Mouse (Mus musculus) forebrain, embryonic 10.5 days (tissue): ENCODE measurements around the gene Mllt3. TPM values are rescaled to one million over a fixed set of nuclear protein-coding genes. Genes with fewer than 3 reads are reported as not detected.

Experiments
- DNase-seq: peaks from one replicate; pipeline ENCODE4 v3.0.0-alpha.2; 2017; ENCODE audit warnings: low spot score; ENCODE audit errors: extremely low spot score
- H3K27ac ChIP-seq: fragments of 300-500 bp; sonication (generic); 2 replicates; pipeline ENCODE4 v1.5.1; 2016; ENCODE audit warnings: mild to moderate bottlenecking
- H3K27me3 ChIP-seq: fragments of 300-500 bp; sonication (generic); 2 replicates; pipeline ENCODE4 v1.6.1; 2016; ENCODE audit warnings: mild to moderate bottlenecking; ENCODE audit not compliant: poor library complexity, severe bottlenecking
- H3K36me3 ChIP-seq: fragments of 300-500 bp; sonication (generic); replicated peaks from 2 replicates; pipeline ENCODE4 v1.6.1; 2016; ENCODE audit warnings: mild to moderate bottlenecking, moderate library complexity
- H3K4me1 ChIP-seq: fragments of 300-500 bp; sonication (generic); 2 replicates; pipeline ENCODE4 v1.6.1; 2016
- H3K4me3 ChIP-seq: fragments of 300-500 bp; sonication (generic); 2 replicates; pipeline ENCODE4 v1.5.1; 2016; ENCODE audit warnings: mild to moderate bottlenecking, moderate library complexity
- H3K9me3 ChIP-seq: fragments of 300-500 bp; sonication (generic); 2 replicates; pipeline ENCODE4 v1.6.1; 2016; ENCODE audit warnings: mild to moderate bottlenecking, moderate library complexity
- WGBS: fragments of 180-500 bp; shearing (Covaris S2); methylation state at CpG from one replicate; pipeline ENCODE4 v1.1.7; 2016; 5-methylcytosine and 5-hydroxymethylcytosine counted together
- polyA plus RNA-seq: library from polyadenylated mRNA; unstranded; fragments of >200 nt; fragmentation: Nextera tagmentation; extraction: Ambion mirVana; gene quantifications from 2 replicates; pipeline ENCODE4 v1.2.1, GENCODE M21; 2016

Mllt3 gene
- polyA plus RNA-seq, 1 experiment from 2014 or later: 55.6 TPM

- no peaks in the 10 kb centered on the region for H3K27me3 ChIP-seq
- no peaks in the 10 kb centered on the region for H3K9me3 ChIP-seq
- H3K27ac ChIP-seq: no peak overlapping the region
- WGBS: 94% methylated on average over 8 of the region's 8 CpGs
- DNase-seq: no peak
- H3K4me3 ChIP-seq: no peak overlapping the region
- H3K36me3 ChIP-seq: peaks cover 13% of the 10 kb centered on the region
- H3K4me1 ChIP-seq: peaks cover 17% of the 10 kb centered on the region
These were observed 102.6 kb downstream of the Mllt3 start for GRCm38 (mm10) chr4:87930356-87931245.

- no peaks in the 10 kb centered on the region for H3K9me3 ChIP-seq
- H3K27me3 ChIP-seq: no peaks in the 10 kb centered on the region
- H3K4me3 ChIP-seq: no peak overlapping the region
- WGBS: 77% methylated on average over 3 of the region's 3 CpGs
- peaks cover 14% of the 10 kb centered on the region for H3K4me1 ChIP-seq
- no peak for DNase-seq
- H3K27ac ChIP-seq: no peak overlapping the region
- H3K36me3 ChIP-seq: peaks cover 13% of the 10 kb centered on the region
These were observed 104.5 kb downstream of the Mllt3 start for GRCm38 (mm10) chr4:87928603-87929199.

GRCm38 (mm10) chr4:87927354-87927753 lies 105.8 kb downstream of the Mllt3 start:
- no peak for DNase-seq
- no peak overlapping the region for H3K27ac ChIP-seq

GRCm38 (mm10) chr4:87920664-87921063 lies 112.5 kb downstream of the Mllt3 start:
- H3K27ac ChIP-seq: no peak overlapping the region
- DNase-seq: no peak

More at GRCm38 (mm10) chr4:87927354-87927753, 105.8 kb downstream of the Mllt3 start:
- no peak overlapping the region for H3K4me3 ChIP-seq
- H3K27me3 ChIP-seq: no peaks in the 10 kb centered on the region
- peaks cover 13% of the 10 kb centered on the region for H3K4me1 ChIP-seq
- WGBS: 65% methylated on average over 10 of the region's 10 CpGs
- H3K9me3 ChIP-seq: no peaks in the 10 kb centered on the region
- H3K36me3 ChIP-seq: peaks cover 13% of the 10 kb centered on the region

GRCm38 (mm10) chr4:87911172-87911994 lies 121.8 kb downstream of the Mllt3 start:
- DNase-seq: no peak
- Histone ChIP-seq H3K27ac (no peak overlapping the region), H3K4me1 (peaks cover 30% of the 10 kb centered on the region), H3K36me3 (no peaks in the 10 kb centered on the region), H3K4me3 (no peak overlapping the region), H3K27me3 (no peaks in the 10 kb centered on the region), H3K9me3 (no peaks in the 10 kb centered on the region)
- WGBS: 79% methylated on average over 6 of the region's 6 CpGs

More at GRCm38 (mm10) chr4:87920664-87921063, 112.5 kb downstream of the Mllt3 start:
- H3K9me3 ChIP-seq: no peaks in the 10 kb centered on the region
- WGBS: 86% methylated on average over 8 of the region's 8 CpGs
- peaks cover 21% of the 10 kb centered on the region for H3K4me1 ChIP-seq
- no peaks in the 10 kb centered on the region for H3K36me3 ChIP-seq
- no peaks in the 10 kb centered on the region for H3K27me3 ChIP-seq
- H3K4me3 ChIP-seq: no peak overlapping the region

- no peaks in the 10 kb centered on the region for H3K27me3 ChIP-seq
- H3K4me3 ChIP-seq: no peak overlapping the region
- WGBS: 86% methylated on average over 6 of the region's 6 CpGs
- no peak overlapping the region for H3K27ac ChIP-seq
- H3K9me3 ChIP-seq: no peaks in the 10 kb centered on the region
- no peaks in the 10 kb centered on the region for H3K36me3 ChIP-seq
- no peak for DNase-seq
- H3K4me1 ChIP-seq: peaks cover 20% of the 10 kb centered on the region
These were observed 127.9 kb downstream of the Mllt3 start for GRCm38 (mm10) chr4:87905149-87905771.

- 92% methylated on average over 1 of the region's 1 CpGs for WGBS
- Histone ChIP-seq H3K4me3 (no peak overlapping the region), H3K36me3 (no peaks in the 10 kb centered on the region), H3K27ac (no peak overlapping the region), H3K27me3 (no peaks in the 10 kb centered on the region), H3K4me1 (peaks cover 21% of the 10 kb centered on the region), H3K9me3 (no peaks in the 10 kb centered on the region)
- DNase-seq: no peak
These were observed 128.4 kb downstream of the Mllt3 start for GRCm38 (mm10) chr4:87904722-87905121.

- 94% methylated on average over 4 of the region's 4 CpGs for WGBS
These were observed 130.6 kb downstream of the Mllt3 start for GRCm38 (mm10) chr4:87902584-87902983.

GRCm38 (mm10) chr4:87901166-87901565 lies 132.0 kb downstream of the Mllt3 start:
- Histone ChIP-seq H3K27me3 (no peaks in the 10 kb centered on the region), H3K4me1 (peaks cover 15% of the 10 kb centered on the region)

More at GRCm38 (mm10) chr4:87902584-87902983, 130.6 kb downstream of the Mllt3 start:
- H3K9me3 ChIP-seq: no peaks in the 10 kb centered on the region
- no peak for DNase-seq
- peaks cover 26% of the 10 kb centered on the region for H3K4me1 ChIP-seq
- no peaks in the 10 kb centered on the region for H3K36me3 ChIP-seq
- no peaks in the 10 kb centered on the region for H3K27me3 ChIP-seq
- H3K4me3 ChIP-seq: no peak overlapping the region
- H3K27ac ChIP-seq: no peak overlapping the region

GRCm38 (mm10) chr4:87893498-87893897 lies 139.7 kb downstream of the Mllt3 start:
- 90% methylated on average over 3 of the region's 3 CpGs for WGBS

More at GRCm38 (mm10) chr4:87901166-87901565, 132.0 kb downstream of the Mllt3 start:
- 29% methylated on average over 1 of the region's 1 CpGs for WGBS
- no peak for DNase-seq
- no peak overlapping the region for H3K4me3 ChIP-seq
- no peaks in the 10 kb centered on the region for H3K9me3 ChIP-seq
- H3K27ac ChIP-seq: no peak overlapping the region
- H3K36me3 ChIP-seq: no peaks in the 10 kb centered on the region

GRCm38 (mm10) chr4:87893012-87893411 lies 140.2 kb downstream of the Mllt3 start:
- Histone ChIP-seq H3K9me3 (no peaks in the 10 kb centered on the region), H3K36me3 (no peaks in the 10 kb centered on the region), H3K27ac (no peak overlapping the region), H3K27me3 (no peaks in the 10 kb centered on the region), H3K4me3 (no peak overlapping the region), H3K4me1 (peaks cover 16% of the 10 kb centered on the region)
- no peak for DNase-seq
- 95% methylated on average over 4 of the region's 4 CpGs for WGBS

More at GRCm38 (mm10) chr4:87893498-87893897, 139.7 kb downstream of the Mllt3 start:
- H3K4me1 ChIP-seq: peaks cover 16% of the 10 kb centered on the region
- H3K4me3 ChIP-seq: no peak overlapping the region
- no peak for DNase-seq
- H3K9me3 ChIP-seq: no peaks in the 10 kb centered on the region
- no peak overlapping the region for H3K27ac ChIP-seq
- H3K27me3 ChIP-seq: no peaks in the 10 kb centered on the region
- H3K36me3 ChIP-seq: no peaks in the 10 kb centered on the region
